Mouse (Mus musculus): ENCODE results near the gene Kl.

GRCm38 (mm10) chr5:150974226-150974625 lies 21.8 kb downstream of the Kl start:
- TF ChIP-seq CTCF (IDR thresholded peaks at IDR 0.05; ENCODE audit: extremely low read depth, insufficient read length, insufficient replicate concordance, low read depth, low read length) (no peak), POLR2A (IDR thresholded peaks at IDR 0.05; ENCODE audit: low read depth, low read length) (no peak)

All from small intestine, adult 2 months (tissue).